Mouse (Mus musculus) intestine, embryonic 14.5 days (tissue): ENCODE results near the gene Mpdu1. TPM values are rescaled to one million over a fixed set of nuclear protein-coding genes. Genes with fewer than 3 reads are reported as not detected.
A peak's percentile ranks its signal among the peaks of the same experiment; 100 is the strongest.
"Not testable (repeated sequence)": the region's sequence is repeated elsewhere in the genome, so short reads cannot be mapped to it uniquely, and the experiment has no call there.

Experiments used
- ATAC-seq: fragments of 200-750 bp; cut with Nextera tagmentation; replicated peaks from 2 replicates; pipeline ENCODE4 v1.8.0; 2017; ENCODE audit warnings: low read depth, moderate number of reproducible peaks, moderate TSS enrichment, moderate library complexity; ENCODE audit not compliant: low FRiP score, low TSS enrichment
- DNase-seq: peaks from one replicate; pipeline ENCODE4 v3.0.0-alpha.2; 2018; ENCODE audit warnings: low spot score
- H3K27ac ChIP-seq: fragments of 300-500 bp; sonication (generic); 2 replicates; pipeline ENCODE4 v1.5.1; 2014; ENCODE audit warnings: low read depth, mild to moderate bottlenecking, control low read depth
- H3K27me3 ChIP-seq: fragments of 300-500 bp; sonication (generic); replicated peaks from 2 replicates; pipeline ENCODE4 v1.6.1; 2014; ENCODE audit warnings: low read length, control low read depth; ENCODE audit not compliant: control insufficient read depth, insufficient read depth
- H3K36me3 ChIP-seq: fragments of 300-500 bp; sonication (generic); 2 replicates; pipeline ENCODE4 v1.6.1; 2014; ENCODE audit warnings: low read length, control low read depth; ENCODE audit not compliant: control insufficient read depth, insufficient read depth
- H3K4me1 ChIP-seq: fragments of 300-500 bp; sonication (generic); replicated peaks from 2 replicates; pipeline ENCODE4 v1.6.1; 2014; ENCODE audit warnings: low read length, control low read depth, mixed read lengths; ENCODE audit not compliant: control insufficient read depth, insufficient read depth
- H3K4me2 ChIP-seq: fragments of 300-500 bp; sonication (generic); 2 replicates; pipeline ENCODE4 v1.6.1; 2014; ENCODE audit warnings: low read length
- H3K4me3 ChIP-seq: fragments of 300-500 bp; sonication (generic); 2 replicates; pipeline ENCODE4 v1.5.1; 2014; ENCODE audit warnings: low read depth, low read length, control low read depth, mixed read lengths
- H3K9ac ChIP-seq: fragments of 300-500 bp; sonication (generic); 2 replicates; pipeline ENCODE4 v1.6.1; 2014; ENCODE audit warnings: mild to moderate bottlenecking, low read length
- H3K9me3 ChIP-seq: fragments of 300-500 bp; sonication (generic); 2 replicates; pipeline ENCODE4 v1.6.1; 2016; ENCODE audit warnings: low read length, control low read depth; ENCODE audit not compliant: control insufficient read depth
- WGBS: fragments of 180-500 bp; shearing (Covaris S2); extraction: QIAGEN DNeasy Blood & Tissue Kit; methylation state at CpG from one replicate; pipeline ENCODE4 v1.1.7; 2014; 5-methylcytosine and 5-hydroxymethylcytosine counted together
- polyA plus RNA-seq: library from polyadenylated mRNA; unstranded; fragments of >200 nt; fragmentation: Nextera tagmentation; extraction: Ambion mirVana; gene quantifications from 2 replicates; pipeline ENCODE4 v1.2.1, GENCODE M21; 2014

Gene Mpdu1
- polyA plus RNA-seq, 1 experiment from 2014 or later, result 39.3 TPM

DNA sequence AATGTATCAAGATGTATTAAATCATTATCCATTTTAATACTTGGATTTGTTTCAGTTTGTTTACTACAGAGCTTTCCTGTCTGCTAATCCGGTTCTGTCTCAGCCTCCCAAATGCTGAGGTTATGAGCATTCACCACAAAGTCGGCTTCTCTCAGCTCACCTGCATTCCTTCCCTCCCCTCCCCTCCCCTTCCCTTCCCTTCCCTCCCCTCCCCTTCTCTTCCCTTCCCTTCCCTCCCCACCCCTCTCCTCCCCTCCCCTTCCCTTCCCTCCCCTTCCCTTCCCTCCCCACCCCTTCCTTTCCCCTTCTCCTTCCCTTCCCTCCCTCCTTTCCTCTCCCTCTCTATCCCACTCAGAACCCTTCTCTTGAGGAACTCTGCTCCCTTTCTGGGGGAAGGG lies 42.2 kb upstream of the Mpdu1 start:
- Histone ChIP-seq H3K4me3 (no peak overlapping the region), H3K9me3 (no peaks in the 10 kb centered on the region), H3K4me2 (no peak overlapping the region), H3K9ac (no peak overlapping the region), H3K4me1 (no peaks in the 10 kb centered on the region), H3K36me3 (no peaks in the 10 kb centered on the region), H3K27ac (no peak overlapping the region), H3K27me3 (no peaks in the 10 kb centered on the region)
- WGBS, result 34% methylated on average over 2 of the region's 2 CpGs
- ATAC-seq (no peak), DNase-seq (no peak)

DNA sequence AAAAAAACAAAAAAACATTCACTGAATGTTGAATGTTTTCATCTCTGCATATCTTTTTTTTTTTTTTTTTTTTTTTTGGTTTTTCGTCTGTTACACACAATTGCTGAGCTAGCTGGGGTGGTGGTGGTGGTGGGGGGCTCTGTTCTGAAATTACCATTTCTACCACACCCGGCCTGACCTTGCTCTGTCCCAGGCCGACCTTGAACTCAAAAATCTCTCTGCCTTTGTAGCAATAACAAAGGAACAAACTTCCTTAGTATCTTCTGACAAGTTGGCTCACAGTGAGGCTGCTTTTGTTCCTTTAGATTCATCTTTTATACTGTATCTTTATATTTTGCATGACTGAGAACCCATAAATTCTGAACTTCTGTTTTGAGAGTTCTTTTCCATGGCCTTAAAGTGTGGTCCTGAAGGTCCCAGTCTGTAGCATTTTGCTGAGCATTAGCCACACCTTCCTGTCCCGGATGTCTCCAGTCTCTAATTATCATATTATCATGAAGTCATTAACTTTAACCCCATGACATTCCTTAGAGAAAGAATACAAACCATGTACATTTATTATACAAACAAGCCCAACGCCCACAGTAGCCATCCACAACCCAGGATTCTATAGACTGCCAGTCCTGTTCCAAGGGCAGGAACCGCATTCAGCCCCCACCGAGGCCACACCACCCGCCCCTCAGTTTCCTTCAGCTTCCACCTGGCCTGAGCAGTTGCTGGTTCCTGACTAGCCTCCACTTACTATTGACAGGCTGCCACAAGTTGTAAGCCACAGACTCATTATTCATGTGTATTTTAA lies 41.6 kb upstream of the Mpdu1 start:
- no peak overlapping the region for H3K27ac ChIP-seq
- DNase-seq (no peak), ATAC-seq (no peak)
- no peaks in the 10 kb centered on the region for H3K27me3 ChIP-seq
- H3K36me3 ChIP-seq, result no peaks in the 10 kb centered on the region
- no peak overlapping the region for H3K4me2 ChIP-seq
- H3K9ac ChIP-seq, result no peak overlapping the region
- WGBS, result 61% methylated on average over 8 of the region's 8 CpGs
- no peaks in the 10 kb centered on the region for H3K9me3 ChIP-seq
- H3K4me3 ChIP-seq, result no peak overlapping the region
- H3K4me1 ChIP-seq, result no peaks in the 10 kb centered on the region

DNA sequence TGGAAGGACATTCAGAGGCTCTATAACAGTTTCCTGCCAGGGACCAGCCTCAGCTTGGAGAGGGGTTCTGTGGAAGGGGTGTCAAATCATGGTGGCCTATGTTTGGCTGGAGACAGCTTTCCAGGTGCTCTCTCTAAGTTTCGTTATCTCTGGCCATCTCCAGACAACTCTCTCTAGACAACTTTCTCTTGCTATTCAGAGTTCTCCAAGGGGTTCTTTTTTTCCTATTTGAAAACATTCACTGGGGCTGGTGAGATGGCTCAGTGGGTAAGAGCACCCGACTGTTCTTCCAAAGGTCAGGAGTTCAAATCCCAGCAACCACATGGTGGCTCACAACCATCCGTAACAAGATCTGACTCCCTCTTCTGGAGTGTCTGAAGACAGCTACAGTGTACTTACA lies 40.9 kb upstream of the Mpdu1 start:
- H3K9me3 ChIP-seq, ATAC-seq, H3K4me3 ChIP-seq, H3K9ac ChIP-seq, H3K4me2 ChIP-seq, H3K4me1 ChIP-seq, H3K27ac ChIP-seq, H3K36me3 ChIP-seq, DNase-seq, H3K27me3 ChIP-seq: not testable (repeated sequence)
- 65% methylated on average over 2 of the region's 3 CpGs for WGBS

DNA sequence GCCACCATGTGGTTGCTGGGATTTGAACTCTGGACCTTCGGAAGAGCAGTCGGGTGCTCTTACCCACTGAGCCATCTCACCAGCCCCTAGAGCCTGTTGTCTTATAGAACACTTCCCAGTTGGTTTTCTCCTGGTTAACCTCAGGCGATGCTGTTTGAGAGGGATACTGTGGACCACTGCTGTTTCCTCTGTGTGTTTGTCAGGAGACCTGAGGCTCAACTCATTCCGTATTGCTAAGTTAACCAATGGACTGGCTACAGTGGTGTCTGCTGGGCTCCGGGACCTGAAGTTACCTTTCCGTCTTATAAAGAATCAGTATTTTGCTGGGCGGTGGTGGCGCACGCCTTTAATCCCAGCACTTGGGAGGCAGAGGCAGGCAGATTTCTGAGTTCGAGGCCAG lies 40.4 kb upstream of the Mpdu1 start:
- H3K36me3 ChIP-seq, H3K4me1 ChIP-seq, H3K4me3 ChIP-seq, H3K9me3 ChIP-seq, H3K9ac ChIP-seq, H3K4me2 ChIP-seq, DNase-seq, H3K27me3 ChIP-seq, H3K27ac ChIP-seq, ATAC-seq: not testable (repeated sequence)
- WGBS, result 94% methylated on average over 10 of the region's 10 CpGs

DNA sequence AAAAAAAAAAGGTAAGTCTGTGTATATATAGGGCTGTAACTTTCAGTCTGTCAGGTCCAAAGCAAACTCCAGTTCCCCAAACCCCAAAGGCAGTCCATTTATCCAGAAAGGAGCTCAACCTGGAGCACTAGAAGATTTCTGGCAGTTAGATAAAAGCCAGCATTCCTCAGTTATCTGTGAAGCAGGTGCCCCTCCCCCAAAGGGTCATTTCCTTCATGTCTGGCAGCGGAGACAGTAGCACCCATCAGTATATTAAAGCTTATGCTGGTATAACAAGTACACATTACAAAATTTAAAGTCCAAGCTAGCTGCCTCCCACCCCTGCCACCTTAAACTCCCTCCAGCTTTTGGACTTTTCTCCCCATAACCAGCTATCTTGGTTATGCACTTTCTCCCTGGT lies 37.2 kb upstream of the Mpdu1 start:
- no peak for DNase-seq
- Histone ChIP-seq H3K9me3 (0 out of 2 replicates have a peak, but pooled peaks cover 3% of the 10 kb centered on the region), H3K9ac (no peak overlapping the region), H3K4me2 (no peak overlapping the region), H3K27ac (no peak overlapping the region), H3K4me3 (no peak overlapping the region), H3K36me3 (no peaks in the 10 kb centered on the region), H3K27me3 (no peaks in the 10 kb centered on the region), H3K4me1 (no peaks in the 10 kb centered on the region)
- WGBS, result 11% methylated on average over 1 of the region's 1 CpGs
- ATAC-seq, result no peak

DNA sequence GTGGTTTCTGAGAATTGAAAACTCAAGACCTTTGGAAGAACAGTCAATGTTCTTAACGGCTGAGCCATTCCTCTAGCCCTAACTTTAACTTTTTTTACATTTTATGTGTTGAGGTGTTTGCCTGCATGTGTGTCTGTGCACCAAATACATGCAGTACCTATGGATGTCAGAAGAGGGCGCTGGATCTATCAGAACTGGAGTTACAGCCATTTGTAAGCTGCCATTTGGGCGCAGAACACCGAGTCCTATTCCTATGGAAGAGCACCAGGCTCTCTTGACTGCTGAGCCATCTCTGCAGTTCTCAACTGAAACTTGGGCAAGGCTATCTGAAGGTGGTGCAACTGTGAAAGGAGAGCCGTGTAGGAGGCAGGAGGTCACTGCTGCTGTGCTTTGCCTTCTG lies 36.1 kb upstream of the Mpdu1 start:
- Histone ChIP-seq H3K4me3 (no peak overlapping the region), H3K9me3 (0 out of 2 replicates have a peak, but pooled peaks cover 3% of the 10 kb centered on the region), H3K4me2 (no peak overlapping the region), H3K9ac (no peak overlapping the region), H3K27me3 (no peaks in the 10 kb centered on the region), H3K4me1 (no peaks in the 10 kb centered on the region), H3K36me3 (no peaks in the 10 kb centered on the region), H3K27ac (no peak overlapping the region)
- ATAC-seq (no peak), DNase-seq (no peak)
- 72% methylated on average over 5 of the region's 5 CpGs for WGBS

DNA sequence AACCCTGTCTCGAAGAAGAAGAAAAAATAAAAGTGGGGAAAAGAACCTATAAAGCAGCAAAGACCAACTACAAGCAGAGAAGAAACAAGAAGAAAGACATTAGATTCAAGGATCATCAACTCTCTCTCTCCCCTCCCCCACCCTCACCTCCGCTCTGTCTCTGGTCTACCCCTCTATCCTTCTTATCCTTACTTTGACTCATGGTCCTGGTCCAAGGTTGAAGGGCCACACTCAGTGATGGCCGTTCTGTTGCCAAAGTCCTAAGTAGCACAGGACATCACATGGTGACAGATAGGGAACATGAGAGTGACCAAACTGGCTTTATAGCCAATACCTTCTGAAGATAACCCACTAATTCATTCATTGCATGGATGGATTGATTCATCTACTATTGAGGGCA lies 35.0 kb upstream of the Mpdu1 start:
- WGBS, result 85% methylated on average over 3 of the region's 3 CpGs

DNA sequence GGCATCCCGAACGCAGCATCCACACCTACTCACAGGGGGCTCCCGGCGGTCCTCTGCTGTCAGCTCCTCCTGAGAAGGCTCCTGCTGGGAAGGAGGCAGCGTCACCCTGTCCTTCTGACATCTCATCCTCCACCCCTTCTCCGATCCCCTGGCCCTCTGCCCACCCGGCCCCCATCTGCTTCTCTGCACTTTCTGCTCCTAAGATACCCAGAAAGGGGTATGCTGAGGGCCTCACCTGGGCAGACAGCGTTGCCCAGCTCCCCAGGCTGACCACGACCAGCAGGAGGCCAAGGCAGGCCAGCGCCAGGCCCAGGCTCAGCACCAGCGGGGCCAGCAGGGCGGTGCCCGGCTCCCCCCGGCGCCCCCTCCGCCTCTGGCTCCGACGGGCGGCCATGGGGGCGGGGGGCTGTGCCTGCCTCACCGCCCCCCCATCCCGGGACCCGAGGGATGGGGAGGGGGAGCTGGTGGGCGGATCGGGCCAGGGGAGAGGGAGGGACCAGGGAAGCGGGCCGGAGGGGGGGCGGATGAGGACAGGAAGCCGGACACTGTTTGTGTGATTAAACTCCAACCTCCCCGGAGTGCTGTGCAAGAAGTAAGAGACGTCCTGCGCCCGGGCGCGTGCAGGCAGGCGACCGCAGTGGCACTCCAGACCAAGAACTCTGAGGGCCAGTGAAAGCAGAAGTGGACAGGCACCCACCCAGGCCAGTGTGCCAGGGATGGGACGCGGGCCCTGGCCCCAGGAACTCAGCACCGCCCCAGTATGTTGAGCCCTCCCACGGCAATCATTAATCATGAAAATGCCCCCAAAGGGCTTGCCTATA lies 33.1 kb upstream of the Mpdu1 start, which contains the start of the genes Tnfsf12 and Tnfsfm13:
Tnfsf12 (minus strand) TSS at position 489 of the 821 bp plus-strand sequence.
Tnfsfm13 (minus strand) TSS at position 738 of the 821 bp plus-strand sequence.
- ATAC-seq (peak; percentile 69), DNase-seq (peak; percentile 78)
- no peaks in the 10 kb centered on the region for H3K27me3 ChIP-seq
- H3K9me3 ChIP-seq, result 0 out of 2 replicates have a peak, but pooled peaks cover 3% of the 10 kb centered on the region
- no peaks in the 10 kb centered on the region for H3K36me3 ChIP-seq
- peak within 1 kb of the TSS; percentile 79 for H3K4me2 ChIP-seq
- no peaks in the 10 kb centered on the region for H3K4me1 ChIP-seq
- WGBS, result under 1% methylated on average over 29 of the region's 41 CpGs
- H3K9ac ChIP-seq, result peak within 1 kb of the TSS; percentile 59
- peak within 1 kb of the TSS; percentile 57 for H3K27ac ChIP-seq
- peak within 1 kb of the TSS; percentile 54 for H3K4me3 ChIP-seq

More for the DNA sequence above, 35.0 kb upstream of the Mpdu1 start:
- Histone ChIP-seq H3K36me3 (no peaks in the 10 kb centered on the region), H3K27ac (no peak overlapping the region), H3K4me3 (no peak overlapping the region), H3K4me2 (no peak overlapping the region), H3K9me3 (0 out of 2 replicates have a peak, but pooled peaks cover 3% of the 10 kb centered on the region), H3K9ac (no peak overlapping the region), H3K27me3 (no peaks in the 10 kb centered on the region), H3K4me1 (no peaks in the 10 kb centered on the region)
- DNase-seq, result no peak
- ATAC-seq, result no peak
